Mouse (Mus musculus): ENCODE measurements around the gene Sar1a. TPM values are rescaled to one million over a fixed set of nuclear protein-coding genes. Genes with fewer than 3 reads are reported as not detected.

Sar1a gene
- total RNA-seq, 1 experiment, result 145 TPM

DNA sequence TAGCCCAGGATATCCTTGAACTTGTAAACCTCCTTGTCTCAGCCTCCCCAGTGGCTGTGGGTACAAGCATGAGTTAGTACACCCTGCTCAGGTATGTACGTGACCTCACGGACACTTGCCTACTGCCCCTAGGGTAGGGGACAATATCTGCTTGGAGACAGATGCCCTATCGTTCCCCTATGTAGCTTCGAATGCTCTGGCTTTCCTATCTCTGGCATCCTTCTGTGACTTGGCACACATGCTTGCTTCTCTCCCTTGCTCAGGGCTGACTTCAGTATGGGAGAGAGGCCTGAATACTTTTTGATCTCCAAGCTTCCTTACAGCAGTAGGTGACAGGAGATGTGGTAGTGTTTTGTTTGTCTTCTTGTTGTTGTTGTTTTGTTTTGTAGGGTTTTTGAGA is 34.0 kb downstream of the Sar1a start:
- no peak for TF ChIP-seq CHD2 (IDR thresholded peaks at IDR 0.05; ENCODE audit: low read depth, low read length)
- TF ChIP-seq ZNF384 (IDR thresholded peaks at IDR 0.05; ENCODE audit: low read depth, low read length), result no peak
- no peak for TF ChIP-seq MAFK (IDR thresholded peaks at IDR 0.05; ENCODE audit: insufficient read depth, low read depth, low read length)
- no peak for TF ChIP-seq ZC3H11A (IDR thresholded peaks at IDR 0.05; ENCODE audit: borderline replicate concordance, low read depth, low read length)
- TF ChIP-seq HCFC1 (IDR thresholded peaks at IDR 0.05; ENCODE audit: borderline replicate concordance, insufficient read depth, low read length), result no peak

DNA sequence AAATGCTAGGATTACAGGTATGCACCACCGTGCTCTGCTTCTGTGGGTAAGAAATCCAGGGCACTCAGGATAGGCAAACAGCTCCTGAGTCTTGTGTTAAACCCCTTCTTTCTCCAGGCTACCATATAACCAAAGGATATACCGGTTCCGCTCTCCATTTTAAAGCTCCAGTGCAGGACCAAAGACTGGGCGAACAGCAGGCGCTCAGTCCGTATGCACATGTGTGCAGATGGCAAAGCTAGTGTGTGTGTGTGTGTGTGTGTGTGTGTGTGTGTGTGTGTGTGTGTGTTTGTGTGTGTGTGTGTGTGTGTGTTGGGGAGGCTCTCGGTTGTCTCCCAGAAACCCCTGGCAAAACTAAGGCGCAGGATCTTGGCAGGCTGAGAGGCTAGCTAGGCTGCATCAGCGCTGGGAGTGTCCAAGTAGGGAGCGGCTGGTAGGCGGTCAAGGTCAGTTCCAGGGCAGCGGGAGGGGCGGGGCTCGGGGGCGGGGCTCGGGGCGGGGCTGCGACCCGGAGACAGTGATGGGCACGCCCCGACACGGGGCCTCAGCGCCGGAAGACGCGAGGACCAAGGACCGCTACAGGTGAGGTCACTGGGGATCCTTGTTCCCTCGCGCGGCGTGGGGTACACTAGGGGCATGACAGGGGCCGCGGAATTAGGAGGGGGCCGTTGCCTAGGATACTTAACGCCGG is 34.8 kb downstream of the Sar1a start, which contains the start of gene Aifm2:
TSS of gene Aifm2 (plus strand) at position 493 of the 691 bp plus-strand sequence.
- Histone ChIP-seq H3K9ac (ENCODE audit: insufficient read depth, low read depth, low read length, poor library complexity, severe bottlenecking) (peak within 1 kb of the TSS; percentile 54), H3K4me3 (ENCODE audit: insufficient read depth in 1 of 2, low read depth in 1 of 2, low read length in 2 of 2, poor library complexity in 1 of 2, severe bottlenecking in 1 of 2) (peak within 1 kb of the TSS; percentile 70 to 79), H3K36me3 (ENCODE audit: control insufficient read depth, insufficient read depth, low read length, poor library complexity, severe bottlenecking) (no peaks in the 10 kb centered on the region), H3K27ac (ENCODE audit: insufficient read depth, low read depth, low read length, poor library complexity, severe bottlenecking) (no peak within 1 kb of the TSS), H3K4me1 (ENCODE audit: control insufficient read depth in 2 of 2, insufficient read depth in 2 of 2, low read length in 2 of 2, poor library complexity in 1 of 2) (peaks cover 0 to 8% of the 10 kb centered on the region in 2 experiments; a peak in 3 of 4 replicates), H3K9me3 (ENCODE audit: control insufficient read depth, insufficient read depth, low read depth, low read length) (no peaks in the 10 kb centered on the region)
- in situ Hi-C loops (cut with MboI; ENCODE audit: low sequenced_read_pairs in 2 of 2, unreplicated experiment in 2 of 2), result no loop called here
- peak; percentile 45 for DNase-seq (ENCODE audit: low read depth, low spot score)
- TF ChIP-seq ZNF384 (IDR thresholded peaks at IDR 0.05; ENCODE audit: low read depth, low read length), result no peak
- no peak for TF ChIP-seq HCFC1 (IDR thresholded peaks at IDR 0.05; ENCODE audit: borderline replicate concordance, insufficient read depth, low read length)
- TF ChIP-seq CHD2 (IDR thresholded peaks at IDR 0.05; ENCODE audit: low read depth, low read length), result no peak
- no peak for TF ChIP-seq ZC3H11A (IDR thresholded peaks at IDR 0.05; ENCODE audit: borderline replicate concordance, low read depth, low read length)
- no peak for TF ChIP-seq MAFK (IDR thresholded peaks at IDR 0.05; ENCODE audit: insufficient read depth, low read depth, low read length)

More for the DNA sequence above, 34.0 kb downstream of the Sar1a start:
- H3K36me3 ChIP-seq (ENCODE audit: control insufficient read depth, insufficient read depth, low read length, poor library complexity, severe bottlenecking), result no peaks in the 10 kb centered on the region
- H3K27ac ChIP-seq (ENCODE audit: insufficient read depth, low read depth, low read length, poor library complexity, severe bottlenecking), result no peak overlapping the region
- in situ Hi-C loops (cut with MboI; ENCODE audit: low sequenced_read_pairs in 2 of 2, unreplicated experiment in 2 of 2), result no loop called here
- H3K4me3 ChIP-seq (ENCODE audit: insufficient read depth in 1 of 2, low read depth in 1 of 2, low read length in 2 of 2, poor library complexity in 1 of 2, severe bottlenecking in 1 of 2), result no peak overlapping the region
- H3K9me3 ChIP-seq (ENCODE audit: control insufficient read depth, insufficient read depth, low read depth, low read length), result no peaks in the 10 kb centered on the region
- H3K4me1 ChIP-seq (ENCODE audit: control insufficient read depth in 2 of 2, insufficient read depth in 2 of 2, low read length in 2 of 2, poor library complexity in 1 of 2), result peaks cover 0 to 8% of the 10 kb centered on the region in 2 experiments; a peak in 3 of 4 replicates
- H3K9ac ChIP-seq (ENCODE audit: insufficient read depth, low read depth, low read length, poor library complexity, severe bottlenecking), result no peak overlapping the region
- DNase-seq (ENCODE audit: low read depth, low spot score), result no peak

DNA sequence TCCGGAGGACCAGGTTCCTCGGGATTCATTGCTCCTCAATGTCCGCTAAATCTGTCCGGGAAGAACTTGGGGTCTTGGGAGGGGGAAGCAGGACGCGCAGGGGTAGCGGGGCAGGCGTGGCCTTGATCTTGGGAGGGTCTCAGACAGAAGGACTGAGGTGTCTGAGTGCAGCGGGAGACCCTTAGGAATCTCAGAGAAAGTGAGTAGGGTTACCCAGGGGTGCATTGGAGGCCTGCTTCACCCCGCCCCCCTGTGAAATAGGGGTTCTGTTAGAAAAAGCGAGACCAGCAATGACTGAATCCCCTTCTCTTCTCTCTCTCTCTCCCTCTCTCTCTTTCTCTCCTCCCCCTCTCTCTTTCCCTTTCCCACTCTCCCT is 35.4 kb downstream of the Sar1a start:
- no peaks in the 10 kb centered on the region for H3K36me3 ChIP-seq (ENCODE audit: control insufficient read depth, insufficient read depth, low read length, poor library complexity, severe bottlenecking)
- DNase-seq (ENCODE audit: low read depth, low spot score), result no peak
- peak overlapping the region; percentile 54 for H3K9ac ChIP-seq (ENCODE audit: insufficient read depth, low read depth, low read length, poor library complexity, severe bottlenecking)
- H3K9me3 ChIP-seq (ENCODE audit: control insufficient read depth, insufficient read depth, low read depth, low read length), result no peaks in the 10 kb centered on the region
- peaks cover 0 to 8% of the 10 kb centered on the region in 2 experiments; a peak in 3 of 4 replicates for H3K4me1 ChIP-seq (ENCODE audit: control insufficient read depth in 2 of 2, insufficient read depth in 2 of 2, low read length in 2 of 2, poor library complexity in 1 of 2)
- in situ Hi-C loops (cut with MboI; ENCODE audit: low sequenced_read_pairs in 2 of 2, unreplicated experiment in 2 of 2), result no loop called here
- no peak overlapping the region for H3K27ac ChIP-seq (ENCODE audit: insufficient read depth, low read depth, low read length, poor library complexity, severe bottlenecking)
- H3K4me3 ChIP-seq (ENCODE audit: insufficient read depth in 1 of 2, low read depth in 1 of 2, low read length in 2 of 2, poor library complexity in 1 of 2, severe bottlenecking in 1 of 2), result peak overlapping the region; percentile 70 to 79
- no peak for TF ChIP-seq HCFC1 (IDR thresholded peaks at IDR 0.05; ENCODE audit: borderline replicate concordance, insufficient read depth, low read length)
- TF ChIP-seq ZNF384 (IDR thresholded peaks at IDR 0.05; ENCODE audit: low read depth, low read length), result no peak
- TF ChIP-seq MAFK (IDR thresholded peaks at IDR 0.05; ENCODE audit: insufficient read depth, low read depth, low read length), result no peak
- no peak for TF ChIP-seq CHD2 (IDR thresholded peaks at IDR 0.05; ENCODE audit: low read depth, low read length)
- no peak for TF ChIP-seq ZC3H11A (IDR thresholded peaks at IDR 0.05; ENCODE audit: borderline replicate concordance, low read depth, low read length)

DNA sequence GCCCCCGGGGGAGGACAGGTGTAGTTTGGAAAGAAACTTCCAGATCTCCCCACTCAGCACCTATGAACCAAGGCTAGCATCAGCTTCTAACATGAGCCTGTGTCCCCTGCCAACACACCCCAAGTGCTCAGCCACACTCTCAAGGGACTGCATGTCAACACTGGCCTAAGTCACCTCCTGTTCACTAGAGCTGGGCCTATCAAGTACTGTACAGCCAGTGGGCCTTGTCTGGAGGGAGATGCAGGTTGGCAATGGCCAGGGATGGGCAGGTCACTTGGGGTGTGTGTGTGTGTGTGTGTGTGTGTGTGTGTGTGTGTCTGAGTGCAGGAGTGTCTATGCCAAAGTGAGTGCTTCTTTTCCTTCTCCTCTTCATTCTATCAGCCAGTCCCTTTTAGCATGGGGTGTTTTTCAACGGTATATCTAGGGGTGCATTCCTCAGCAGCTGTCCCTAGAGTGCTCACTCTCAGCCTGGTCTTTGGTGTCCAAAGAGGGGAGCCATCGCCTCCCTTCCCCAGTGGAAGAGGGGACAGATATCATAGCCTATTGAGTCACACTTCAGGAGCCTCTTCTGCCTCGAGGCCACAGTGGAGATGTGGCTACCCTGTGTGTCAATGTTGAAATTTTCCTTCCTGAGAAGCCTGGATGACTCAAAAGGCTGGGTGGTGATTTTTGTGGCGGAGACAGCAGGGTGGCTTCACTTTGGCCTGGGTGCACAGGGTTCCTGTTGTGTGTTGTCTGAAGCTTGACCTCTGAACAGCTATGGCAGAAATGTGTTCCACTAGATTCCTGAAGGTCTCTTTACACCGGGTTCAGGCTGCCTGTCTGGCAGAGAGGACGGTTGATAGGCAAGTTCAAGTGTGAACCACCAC is 36.1 kb downstream of the Sar1a start:
- peaks cover 0 to 8% of the 10 kb centered on the region in 2 experiments; a peak in 3 of 4 replicates for H3K4me1 ChIP-seq (ENCODE audit: control insufficient read depth in 2 of 2, insufficient read depth in 2 of 2, low read length in 2 of 2, poor library complexity in 1 of 2)
- H3K4me3 ChIP-seq (ENCODE audit: insufficient read depth in 1 of 2, low read depth in 1 of 2, low read length in 2 of 2, poor library complexity in 1 of 2, severe bottlenecking in 1 of 2), result no peak overlapping the region
- H3K27ac ChIP-seq (ENCODE audit: insufficient read depth, low read depth, low read length, poor library complexity, severe bottlenecking), result no peak overlapping the region
- no peaks in the 10 kb centered on the region for H3K9me3 ChIP-seq (ENCODE audit: control insufficient read depth, insufficient read depth, low read depth, low read length)
- no peak for TF ChIP-seq CHD2 (IDR thresholded peaks at IDR 0.05; ENCODE audit: low read depth, low read length)
- no peak for TF ChIP-seq ZC3H11A (IDR thresholded peaks at IDR 0.05; ENCODE audit: borderline replicate concordance, low read depth, low read length)
- TF ChIP-seq ZNF384 (IDR thresholded peaks at IDR 0.05; ENCODE audit: low read depth, low read length), result no peak
- TF ChIP-seq MAFK (IDR thresholded peaks at IDR 0.05; ENCODE audit: insufficient read depth, low read depth, low read length), result no peak
- no peak for TF ChIP-seq HCFC1 (IDR thresholded peaks at IDR 0.05; ENCODE audit: borderline replicate concordance, insufficient read depth, low read length)
- in situ Hi-C loops (cut with MboI; ENCODE audit: low sequenced_read_pairs in 2 of 2, unreplicated experiment in 2 of 2), result no loop called here
- H3K9ac ChIP-seq (ENCODE audit: insufficient read depth, low read depth, low read length, poor library complexity, severe bottlenecking), result no peak overlapping the region
- no peaks in the 10 kb centered on the region for H3K36me3 ChIP-seq (ENCODE audit: control insufficient read depth, insufficient read depth, low read length, poor library complexity, severe bottlenecking)
- DNase-seq (ENCODE audit: low read depth, low spot score), result no peak
